Mouse (Mus musculus) myocyte (in vitro differentiated cells): ENCODE data around the gene Stra6. TPM values are rescaled to one million over a fixed set of nuclear protein-coding genes. Genes with fewer than 3 reads are reported as not detected.

Experiments used
- H3K27me3 ChIP-seq: one replicate; pipeline ENCODE4 v1.6.1; 2011; ENCODE audit not compliant: control insufficient read depth, insufficient read depth, insufficient read length
- H3K36me3 ChIP-seq: one replicate; pipeline ENCODE4 v1.6.1; 2011; ENCODE audit not compliant: control insufficient read depth, insufficient read depth
- H3K4me2 ChIP-seq: one replicate; pipeline ENCODE4 v1.6.1; 2011; ENCODE audit warnings: low read depth, control low read depth
- H3K4me3 ChIP-seq: one replicate; pipeline ENCODE4 v1.5.1; 2011; ENCODE audit warnings: mild to moderate bottlenecking, control low read depth, moderate library complexity
- H3K79me2 ChIP-seq: one replicate; pipeline ENCODE4 v1.6.1; 2011; ENCODE audit not compliant: control insufficient read depth, insufficient read depth
- H3ac ChIP-seq: one replicate; pipeline ENCODE4 v1.6.1; 2011; ENCODE audit not compliant: control insufficient read depth, insufficient read length
- CEBPB ChIP-seq: IDR thresholded peaks from 2 replicates; pipeline ENCODE4 v1.6.1; 2011; ENCODE audit warnings: mild to moderate bottlenecking, moderate library complexity; ENCODE audit not compliant: poor library complexity, insufficient read depth, severe bottlenecking
- E2F4 ChIP-seq: IDR thresholded peaks from one replicate; pipeline ENCODE4 v1.6.1; 2011; ENCODE audit warnings: mild to moderate bottlenecking, control low read depth, moderate library complexity; ENCODE audit not compliant: insufficient read depth
- MAX ChIP-seq: IDR thresholded peaks from one replicate; pipeline ENCODE4 v1.6.1; 2011; ENCODE audit warnings: low read depth, mild to moderate bottlenecking, control low read depth
- MYOD1 ChIP-seq, 3 experiments: IDR thresholded peaks; one replicate each; pipeline ENCODE4 v1.6.1; 2011; ENCODE audit warnings: control low read depth in 2 of 3, low read depth in 2 of 3, mild to moderate bottlenecking in 2 of 3, moderate library complexity in 1 of 3; ENCODE audit not compliant: insufficient read length in 2 of 3, control insufficient read depth in 1 of 3
- MYOG ChIP-seq, 3 experiments: IDR thresholded peaks; one replicate each; pipeline ENCODE4 v1.6.1; 2011; ENCODE audit warnings: control low read depth in 2 of 3, low read depth in 2 of 3, mild to moderate bottlenecking in 2 of 3; ENCODE audit not compliant: insufficient read length in 2 of 3, control insufficient read depth in 1 of 3, insufficient read depth in 1 of 3
- POLR2A ChIP-seq: IDR thresholded peaks from one replicate; pipeline ENCODE4 v1.6.1; 2011; ENCODE audit warnings: low read depth, mild to moderate bottlenecking, control low read depth, moderate library complexity; ENCODE audit not compliant: insufficient read length
- POLR2AphosphoS2 ChIP-seq: IDR thresholded peaks from one replicate; pipeline ENCODE4 v1.6.1; 2011; ENCODE audit warnings: low read depth, control low read depth; ENCODE audit not compliant: insufficient read length
- REST ChIP-seq: IDR thresholded peaks from one replicate; pipeline ENCODE4 v1.6.1; 2011; ENCODE audit warnings: mild to moderate bottlenecking, control low read depth, moderate library complexity; ENCODE audit not compliant: insufficient read depth, insufficient read length
- SRF ChIP-seq: IDR thresholded peaks from one replicate; pipeline ENCODE4 v1.6.1; 2011; ENCODE audit warnings: low read depth; ENCODE audit not compliant: control insufficient read depth, insufficient read length
- TCF12 ChIP-seq: IDR thresholded peaks from one replicate; pipeline ENCODE4 v1.6.1; 2011; ENCODE audit warnings: mild to moderate bottlenecking, control low read depth; ENCODE audit not compliant: poor library complexity, insufficient read depth, severe bottlenecking
- TCF3 ChIP-seq: IDR thresholded peaks from one replicate; pipeline ENCODE4 v1.6.1; 2011; ENCODE audit warnings: low read depth, control low read depth; ENCODE audit not compliant: insufficient read length
- USF1 ChIP-seq: IDR thresholded peaks from one replicate; pipeline ENCODE4 v1.6.1; 2011; ENCODE audit warnings: low read depth, mild to moderate bottlenecking, control low read depth, moderate library complexity
- polyA plus RNA-seq: library from polyadenylated mRNA; unstranded; fragments of >200 nt; fragmentation: generic; extraction: Trizol; gene quantifications from one replicate; pipeline ENCODE4 v1.2.1, GENCODE M21; 2012; ENCODE audit warnings: missing spikeins

Stra6 gene
- polyA plus RNA-seq, 1 experiment: 0.64 TPM

DNA sequence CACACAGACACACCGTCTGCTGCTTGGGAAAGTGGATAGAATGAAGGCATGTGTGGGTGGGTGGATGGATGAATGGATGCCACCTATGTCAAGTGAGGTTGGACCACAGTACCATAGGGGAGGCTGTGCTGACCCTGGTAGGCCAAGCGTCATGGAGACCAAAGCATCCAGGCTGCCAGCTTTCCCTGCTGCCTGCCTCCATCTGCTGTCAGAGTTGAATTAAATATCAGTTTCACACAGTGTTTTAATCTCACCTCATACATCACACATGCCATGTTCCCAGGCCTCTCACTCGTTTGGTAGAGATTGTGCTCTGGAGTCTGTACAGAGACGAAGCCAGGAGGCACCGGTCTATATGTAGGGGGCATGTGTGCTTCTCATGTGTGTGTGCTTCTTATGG, 47.2 kb downstream of the Stra6 start:
- TF ChIP-seq SRF (no peak), POLR2AphosphoS2 (no peak), TCF3 (no peak), E2F4 (no peak), USF1 (no peak), POLR2A (no peak), MAX (no peak), TCF12 (no peak), MYOG (IDR thresholded peaks at IDR 0.05; ENCODE audit: control insufficient read depth in 1 of 3, insufficient read depth in 1 of 3, insufficient read length in 2 of 3, low read depth in 2 of 3) (no peak), REST (no peak)

DNA sequence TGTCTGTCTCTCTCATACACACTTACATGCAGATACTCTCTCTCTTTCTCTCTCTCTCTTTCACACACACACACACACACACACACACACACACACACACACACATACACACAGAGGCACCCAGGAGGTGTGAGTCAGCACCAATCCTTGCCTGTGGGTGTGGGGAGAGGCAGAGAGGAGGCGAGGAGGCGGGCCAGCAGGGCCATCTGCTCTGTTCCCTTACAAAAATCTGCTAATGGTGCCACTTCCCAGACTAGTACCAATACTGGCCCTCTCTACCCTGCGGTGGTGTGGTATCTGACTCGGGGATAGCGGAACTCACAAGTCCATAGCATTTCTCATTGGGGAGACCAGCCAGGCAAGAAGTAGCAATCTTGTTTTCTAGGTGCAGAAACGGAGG, 47.8 kb downstream of the Stra6 start:
- no peak overlapping the region for H3K4me3 ChIP-seq
- H3K79me2 ChIP-seq: no peaks in the 10 kb centered on the region
- no peaks in the 10 kb centered on the region for H3K36me3 ChIP-seq
- peak overlapping the region; percentile 4 for H3K4me2 ChIP-seq
- no peaks in the 10 kb centered on the region for H3K27me3 ChIP-seq
- H3ac ChIP-seq: no peak overlapping the region
- TF ChIP-seq SRF (no peak), MYOD1 (IDR thresholded peaks at IDR 0.05; ENCODE audit: control insufficient read depth in 1 of 3, insufficient read length in 2 of 3, low read depth in 2 of 3) (peak in 1 of 3 experiments; percentile 45)

More for the DNA sequence above, 47.2 kb downstream of the Stra6 start:
- Histone ChIP-seq H3K36me3 (no peaks in the 10 kb centered on the region), H3ac (no peak overlapping the region), H3K4me2 (peak overlapping the region; percentile 4), H3K79me2 (no peaks in the 10 kb centered on the region), H3K4me3 (no peak overlapping the region), H3K27me3 (no peaks in the 10 kb centered on the region)

- TF ChIP-seq POLR2AphosphoS2 (no peak), SRF (no peak), CEBPB (no peak), MAX (no peak), E2F4 (no peak), MYOG (IDR thresholded peaks at IDR 0.05; ENCODE audit: control insufficient read depth in 1 of 3, insufficient read depth in 1 of 3, insufficient read length in 2 of 3, low read depth in 2 of 3) (no peak), USF1 (no peak)
- no peak overlapping the region for H3K4me2 ChIP-seq
Observed at GRCm38 (mm10) chr9:58112321-58112751, 48.7 kb downstream of the Stra6 start.

GRCm38 (mm10) chr9:58112866-58113278, 49.3 kb downstream of the Stra6 start:
- TF ChIP-seq E2F4 (no peak), REST (no peak), POLR2A (no peak), CEBPB (no peak), POLR2AphosphoS2 (no peak), TCF12 (no peak), TCF3 (no peak)

More at GRCm38 (mm10) chr9:58112321-58112751, 48.7 kb downstream of the Stra6 start:
- H3K27me3 ChIP-seq: peaks cover 5% of the 10 kb centered on the region
- H3K36me3 ChIP-seq: no peaks in the 10 kb centered on the region
- H3K4me3 ChIP-seq: no peak overlapping the region
- no peaks in the 10 kb centered on the region for H3K79me2 ChIP-seq
- H3ac ChIP-seq: no peak overlapping the region

DNA sequence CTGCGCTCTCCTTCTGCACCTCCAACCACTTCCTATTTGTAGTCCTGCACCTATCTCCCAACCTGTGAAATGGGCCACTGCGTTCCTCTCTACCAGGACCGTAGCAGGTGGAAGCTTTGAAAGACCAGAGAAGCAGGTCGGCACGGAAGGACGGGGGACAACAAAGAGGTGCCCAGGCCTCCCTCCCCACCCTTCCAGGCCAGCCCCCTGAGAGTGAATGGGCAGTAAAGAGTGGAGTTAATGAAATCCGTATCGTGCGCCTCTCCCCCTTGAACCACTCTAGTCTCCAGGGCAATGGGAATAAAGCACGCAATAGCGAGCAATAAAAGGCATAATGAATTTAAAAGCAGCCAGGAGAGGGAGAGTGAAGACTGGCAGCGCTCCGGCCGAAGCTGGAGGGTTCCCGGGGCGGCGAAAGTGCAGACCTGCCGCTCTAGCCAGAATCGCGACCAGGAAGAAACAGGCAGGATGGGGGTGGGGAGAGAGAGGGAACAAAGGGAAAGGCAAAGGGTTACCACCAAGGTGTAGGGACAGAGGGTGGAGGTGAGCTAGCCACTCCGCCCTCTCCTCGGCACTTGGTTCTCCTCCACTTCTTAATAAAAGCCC, 49.8 kb downstream of the Stra6 start:
- Histone ChIP-seq H3K27me3 (peaks cover 8% of the 10 kb centered on the region), H3K4me3 (no peak overlapping the region), H3ac (no peak overlapping the region), H3K4me2 (no peak overlapping the region), H3K79me2 (no peaks in the 10 kb centered on the region), H3K36me3 (no peaks in the 10 kb centered on the region)
- TF ChIP-seq MYOG (IDR thresholded peaks at IDR 0.05; ENCODE audit: control insufficient read depth in 1 of 3, insufficient read depth in 1 of 3, insufficient read length in 2 of 3, low read depth in 2 of 3) (no peak), CEBPB (no peak), POLR2A (no peak), MAX (no peak), MYOD1 (IDR thresholded peaks at IDR 0.05; ENCODE audit: control insufficient read depth in 1 of 3, insufficient read length in 2 of 3, low read depth in 2 of 3) (no peak), SRF (no peak), USF1 (no peak), TCF3 (no peak), POLR2AphosphoS2 (no peak), E2F4 (no peak), REST (no peak)

More at GRCm38 (mm10) chr9:58112866-58113278, 49.3 kb downstream of the Stra6 start:
- Histone ChIP-seq H3K79me2 (no peaks in the 10 kb centered on the region), H3K4me2 (no peak overlapping the region), H3K4me3 (no peak overlapping the region), H3ac (no peak overlapping the region), H3K27me3 (peaks cover 8% of the 10 kb centered on the region), H3K36me3 (no peaks in the 10 kb centered on the region)
